Mouse (Mus musculus): ENCODE data around the gene Itsn1.

DNA sequence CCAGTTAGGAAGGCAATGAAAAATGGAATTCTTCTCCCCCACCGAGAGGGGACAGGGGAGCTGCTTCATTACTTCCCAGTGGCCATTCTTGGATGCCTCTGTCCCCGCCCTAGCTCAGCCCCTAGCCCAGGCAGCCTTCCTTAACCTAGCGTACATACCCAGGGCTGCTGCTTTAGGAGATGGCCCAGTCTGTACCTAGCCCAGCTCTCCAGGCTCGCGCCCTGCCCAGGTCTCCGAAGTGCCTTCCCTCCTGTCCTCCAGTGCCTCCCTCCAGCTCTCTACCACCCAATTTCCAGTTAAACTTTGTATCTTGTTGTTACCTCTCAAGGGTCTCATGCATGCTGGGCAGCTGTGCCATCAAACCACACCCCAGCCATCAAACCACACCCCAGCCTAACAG is 106.7 kb downstream of the Itsn1 start:
- TF ChIP-seq POLR2A (IDR thresholded peaks at IDR 0.05; ENCODE audit: control insufficient read depth, extremely low read depth, insufficient read depth, low read length, poor library complexity) (no peak), CTCF (IDR thresholded peaks at IDR 0.05; ENCODE audit: borderline replicate concordance, control insufficient read depth, extremely low read depth, insufficient read depth, low read length, poor library complexity) (no peak)
